Mouse (Mus musculus): Measurements from ENCODE around the gene Mroh3.

DNA sequence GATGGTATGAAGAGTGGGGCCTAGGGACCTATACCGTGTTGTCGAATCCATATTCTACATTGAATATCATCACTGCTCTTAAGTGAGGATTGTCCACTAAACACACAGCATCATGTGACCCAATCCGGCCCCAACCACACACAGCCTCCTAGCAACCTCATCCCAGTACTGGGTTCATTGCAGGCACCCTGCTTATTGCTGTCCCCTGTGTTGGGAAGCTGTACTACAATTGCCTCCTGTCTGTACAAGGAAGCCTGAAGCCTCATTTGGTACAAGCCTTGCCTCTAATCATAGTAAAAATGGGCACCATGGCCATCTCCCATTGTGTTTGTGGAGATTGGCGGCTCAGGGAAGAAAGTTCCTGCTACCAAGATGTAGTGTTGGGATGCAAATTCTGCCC lies 56.3 kb downstream of the Mroh3 start:
- TF ChIP-seq MAFK (IDR thresholded peaks at IDR 0.05; ENCODE audit: borderline replicate concordance, low read depth, low read length): no peak
- no peak for TF ChIP-seq POLR2A (IDR thresholded peaks at IDR 0.05; ENCODE audit: control insufficient read depth in 1 of 2, insufficient read depth in 1 of 2, low read depth in 1 of 2, low read length in 2 of 2, poor library complexity in 1 of 2)
- no peak for TF ChIP-seq EP300 (IDR thresholded peaks at IDR 0.05; ENCODE audit: low read depth in 1 of 2, low read length in 2 of 2)
- TF ChIP-seq TCF12 (IDR thresholded peaks at IDR 0.05; ENCODE audit: low read depth, low read length): no peak
- no peak for TF ChIP-seq POLR2AphosphoS5 (IDR thresholded peaks at IDR 0.05; ENCODE audit: borderline replicate concordance, low read depth, low read length)
- no peak for TF ChIP-seq GATA1 (IDR thresholded peaks at IDR 0.05; ENCODE audit: low read depth, low read length)
- TF ChIP-seq HCFC1 (IDR thresholded peaks at IDR 0.05; ENCODE audit: low read depth, low read length): no peak
- no peak for TF ChIP-seq CTCF (IDR thresholded peaks at IDR 0.05 in 2 of 3, conservative IDR thresholded peaks at IDR 0.05 in 1 of 3; ENCODE audit: control insufficient read depth in 1 of 3, insufficient read depth in 1 of 3, low read depth in 2 of 3, low read length in 3 of 3, poor library complexity in 1 of 3, severe bottlenecking in 1 of 3)
- no peak for TF ChIP-seq MAX (IDR thresholded peaks at IDR 0.05; ENCODE audit: low read length)
- TF ChIP-seq MYC (IDR thresholded peaks at IDR 0.05; ENCODE audit: low read depth, low read length): no peak
- TF ChIP-seq BHLHE40 (IDR thresholded peaks at IDR 0.05; ENCODE audit: borderline replicate concordance, low read depth, low read length): no peak
- TF ChIP-seq UBTF (IDR thresholded peaks at IDR 0.05; ENCODE audit: borderline replicate concordance, insufficient read depth, low read depth, low read length): no peak
- no peak for TF ChIP-seq E2F4 (IDR thresholded peaks at IDR 0.05; ENCODE audit: borderline replicate concordance, low read depth, low read length)
